Mouse (Mus musculus): Measurements from ENCODE around the gene Eif3i. TPM values are rescaled to one million over a fixed set of nuclear protein-coding genes. Genes with fewer than 3 reads are reported as not detected.

Gene Eif3i
- polyA plus RNA-seq, 1 experiment from 2014 or later, result 284 TPM

DNA sequence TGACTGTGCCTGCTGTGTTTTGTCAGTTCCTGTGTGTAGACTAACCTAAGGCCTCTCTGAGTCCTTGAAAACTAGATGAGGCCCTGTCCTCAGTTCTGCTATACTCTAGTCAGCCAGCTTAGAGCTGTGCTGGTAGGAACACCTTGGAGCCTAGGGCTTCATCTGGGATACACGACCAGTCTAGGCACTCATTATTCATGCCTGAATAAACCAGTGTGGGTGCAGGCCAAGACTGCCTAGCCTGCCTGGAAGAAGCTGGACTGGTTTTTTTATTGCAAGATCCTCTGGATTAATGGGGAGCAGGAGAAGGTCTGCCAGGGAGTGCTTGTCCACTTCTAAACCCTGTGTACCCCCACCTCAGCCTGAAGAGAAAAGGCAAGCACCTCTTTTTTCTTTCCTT lies 13.5 kb downstream of the Eif3i start:
- H3K27ac ChIP-seq (replicated peaks; ENCODE audit: low read depth, low read length), result no peak overlapping the region
- ATAC-seq (replicated peaks; ENCODE audit: insufficient number of reproducible peaks, low FRiP score, low TSS enrichment, low read depth), result no peak
- H3K4me1 ChIP-seq (ENCODE audit: control insufficient read depth, insufficient read depth, low read length), result no peaks in the 10 kb centered on the region

DNA sequence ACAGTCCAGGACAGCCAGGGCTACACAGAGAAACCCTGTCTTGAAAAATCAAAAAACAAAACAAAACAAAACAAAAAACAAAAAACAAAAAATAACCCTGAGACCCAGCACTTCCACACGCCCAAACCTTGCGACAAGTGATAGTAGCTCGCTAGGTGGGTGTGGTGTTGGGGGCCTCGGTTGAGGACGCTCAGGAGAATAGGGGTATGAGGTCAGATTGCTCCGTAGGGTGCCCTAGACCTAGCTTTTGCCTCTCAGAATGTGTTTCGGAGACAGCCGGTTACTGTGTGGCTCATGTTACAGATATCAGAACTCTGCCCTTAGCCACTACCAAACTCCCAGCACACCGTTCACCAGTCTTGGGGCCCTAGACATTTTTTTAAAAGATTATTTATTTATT lies 14.7 kb downstream of the Eif3i start:
- Histone ChIP-seq H3K9me3 (replicated peaks; ENCODE audit: control insufficient read depth, low read length) (no peaks in the 10 kb centered on the region), H3K4me1 (ENCODE audit: control insufficient read depth, insufficient read depth, low read length) (no peaks in the 10 kb centered on the region), H3K4me2 (ENCODE audit: low read depth, low read length) (peak overlapping the region; percentile 77; the same call in 1 of the 2 replicates), H3K27me3 (ENCODE audit: control insufficient read depth, insufficient read depth, low read length) (no peaks in the 10 kb centered on the region), H3K36me3 (replicated peaks; ENCODE audit: control insufficient read depth, insufficient read depth, low read depth, low read length) (no peaks in the 10 kb centered on the region), H3K27ac (replicated peaks; ENCODE audit: low read depth, low read length) (no peak overlapping the region), H3K4me3 (ENCODE audit: low read depth, low read length) (no peak overlapping the region), H3K9ac (replicated peaks; ENCODE audit: low read length) (no peak overlapping the region)
- DNase-seq (ENCODE audit: low spot score) (no peak), ATAC-seq (replicated peaks; ENCODE audit: insufficient number of reproducible peaks, low FRiP score, low TSS enrichment, low read depth) (0 out of 2 replicates have a peak, but pooled peaks have one; percentile 30)
- WGBS, result 67% methylated on average over 9 of the region's 9 CpGs

More for the DNA sequence above, 13.5 kb downstream of the Eif3i start:
- WGBS, result 48% methylated on average over 1 of the region's 1 CpGs
- peaks cover 4% of the 10 kb centered on the region for H3K36me3 ChIP-seq (replicated peaks; ENCODE audit: control insufficient read depth, insufficient read depth, low read depth, low read length)
- H3K9me3 ChIP-seq (replicated peaks; ENCODE audit: control insufficient read depth, low read length), result no peaks in the 10 kb centered on the region
- H3K27me3 ChIP-seq (ENCODE audit: control insufficient read depth, insufficient read depth, low read length), result no peaks in the 10 kb centered on the region
- no peak overlapping the region for H3K4me2 ChIP-seq (ENCODE audit: low read depth, low read length)
- no peak overlapping the region for H3K9ac ChIP-seq (replicated peaks; ENCODE audit: low read length)
- no peak overlapping the region for H3K4me3 ChIP-seq (ENCODE audit: low read depth, low read length)
- no peak for DNase-seq (ENCODE audit: low spot score)

DNA sequence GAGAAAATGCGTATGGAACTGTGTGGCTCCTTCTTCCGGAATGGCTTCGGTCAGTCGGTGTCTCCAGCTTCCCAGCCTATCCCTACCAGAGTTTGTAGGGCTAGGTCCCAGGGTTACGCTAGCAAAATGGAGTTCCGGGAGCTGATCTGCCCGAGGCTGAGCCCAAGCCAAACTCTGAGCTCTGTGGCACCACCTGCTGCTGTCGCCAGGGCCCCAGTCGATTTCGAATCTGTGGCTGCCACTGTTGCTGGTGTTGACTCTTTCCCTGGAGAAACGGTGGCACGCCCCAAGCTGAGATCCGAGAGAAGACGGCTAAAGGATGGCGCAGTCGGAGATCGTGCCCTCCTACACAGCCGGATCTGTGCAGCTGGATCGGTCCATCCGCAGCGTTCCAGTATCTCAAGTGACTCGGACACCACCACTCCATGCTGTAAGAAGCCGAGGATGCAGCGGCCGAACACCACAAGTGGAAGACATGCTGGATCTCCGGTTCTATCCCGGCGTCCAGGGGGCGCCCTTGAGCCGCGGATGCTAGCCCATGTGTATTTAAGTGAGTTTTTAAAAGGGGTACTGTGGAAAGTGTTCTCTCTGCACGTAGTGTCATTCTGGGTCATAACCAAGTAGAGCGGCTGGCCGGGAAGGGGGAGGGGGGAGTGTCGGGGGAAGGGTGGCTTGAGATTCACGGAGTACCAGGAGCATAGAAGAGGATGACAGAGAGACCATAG lies 15.4 kb downstream of the Eif3i start:
- DNase-seq (ENCODE audit: low spot score), result peak; percentile 85
- H3K9me3 ChIP-seq (replicated peaks; ENCODE audit: control insufficient read depth, low read length), result no peaks in the 10 kb centered on the region
- 2% methylated on average over 36 of the region's 36 CpGs for WGBS
- no peaks in the 10 kb centered on the region for H3K27me3 ChIP-seq (ENCODE audit: control insufficient read depth, insufficient read depth, low read length)
- H3K36me3 ChIP-seq (replicated peaks; ENCODE audit: control insufficient read depth, insufficient read depth, low read depth, low read length), result no peaks in the 10 kb centered on the region
- no peak overlapping the region for H3K27ac ChIP-seq (replicated peaks; ENCODE audit: low read depth, low read length)
- ATAC-seq (replicated peaks; ENCODE audit: insufficient number of reproducible peaks, low FRiP score, low TSS enrichment, low read depth), result peak; percentile 63; the same call in 1 of the 2 replicates
- H3K4me2 ChIP-seq (ENCODE audit: low read depth, low read length), result peak overlapping the region; percentile 77
- H3K4me3 ChIP-seq (ENCODE audit: low read depth, low read length), result peak overlapping the region; percentile 41
- H3K9ac ChIP-seq (replicated peaks; ENCODE audit: low read length), result peak overlapping the region; percentile 62
- H3K4me1 ChIP-seq (ENCODE audit: control insufficient read depth, insufficient read depth, low read length), result no peaks in the 10 kb centered on the region

DNA sequence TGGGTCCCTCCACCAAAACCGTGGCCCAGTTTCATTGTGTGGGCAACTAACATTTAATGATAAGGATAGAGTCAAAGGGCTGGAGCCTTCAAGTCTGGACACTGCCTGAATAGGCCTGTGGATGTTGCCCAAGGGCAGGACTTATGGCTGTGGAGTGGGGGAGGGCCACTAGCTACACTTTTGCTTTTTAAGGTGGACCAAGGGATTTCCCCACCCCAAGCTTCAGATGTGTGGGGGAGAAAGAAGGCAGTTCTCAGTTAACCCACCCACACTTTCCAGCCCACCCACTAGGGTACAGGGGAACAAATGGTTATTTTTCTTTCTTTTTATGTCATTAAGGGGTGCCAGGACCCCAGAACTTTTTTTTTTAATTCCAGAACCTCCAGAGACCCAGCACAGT lies 16.1 kb downstream of the Eif3i start:
- H3K27ac ChIP-seq (replicated peaks; ENCODE audit: low read depth, low read length), result no peak overlapping the region
- H3K4me3 ChIP-seq (ENCODE audit: low read depth, low read length), result no peak overlapping the region; the same call in 1 of the 2 replicates
- WGBS, result 50% methylated on average over 1 of the region's 1 CpGs
- no peaks in the 10 kb centered on the region for H3K36me3 ChIP-seq (replicated peaks; ENCODE audit: control insufficient read depth, insufficient read depth, low read depth, low read length)
- H3K4me1 ChIP-seq (ENCODE audit: control insufficient read depth, insufficient read depth, low read length), result no peaks in the 10 kb centered on the region
- H3K9ac ChIP-seq (replicated peaks; ENCODE audit: low read length), result no peak overlapping the region; the same call in 1 of the 2 replicates
- no peak overlapping the region for H3K4me2 ChIP-seq (ENCODE audit: low read depth, low read length)
- DNase-seq (ENCODE audit: low spot score) (no peak), ATAC-seq (replicated peaks; ENCODE audit: insufficient number of reproducible peaks, low FRiP score, low TSS enrichment, low read depth) (no peak)
- H3K9me3 ChIP-seq (replicated peaks; ENCODE audit: control insufficient read depth, low read length), result no peaks in the 10 kb centered on the region
- H3K27me3 ChIP-seq (ENCODE audit: control insufficient read depth, insufficient read depth, low read length), result no peaks in the 10 kb centered on the region

DNA sequence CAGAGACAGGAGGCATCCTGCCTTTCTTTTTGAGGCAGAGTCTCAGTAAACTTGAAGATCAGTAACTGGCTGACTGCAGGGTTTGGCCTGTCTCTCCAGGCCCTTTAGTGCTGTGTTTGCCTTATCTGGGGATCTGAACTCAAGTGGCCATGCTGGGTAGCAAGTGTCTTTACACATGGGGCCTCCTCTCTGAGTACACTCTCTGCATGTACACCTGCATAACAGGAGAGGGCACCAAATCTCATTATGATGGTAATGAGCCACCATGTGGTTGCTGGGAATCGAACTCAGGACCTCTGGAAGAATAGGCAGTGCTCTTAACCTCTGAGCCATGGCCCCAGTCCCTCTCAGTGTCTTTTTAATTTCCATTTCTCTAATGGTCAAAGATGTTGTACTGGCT lies 18.2 kb downstream of the Eif3i start:
- WGBS, result 94% methylated on average over 1 of the region's 1 CpGs
- Histone ChIP-seq H3K9me3 (replicated peaks; ENCODE audit: control insufficient read depth, low read length) (no peaks in the 10 kb centered on the region), H3K27me3 (ENCODE audit: control insufficient read depth, insufficient read depth, low read length) (no peaks in the 10 kb centered on the region), H3K4me3 (ENCODE audit: low read depth, low read length) (no peak overlapping the region), H3K4me1 (ENCODE audit: control insufficient read depth, insufficient read depth, low read length) (no peaks in the 10 kb centered on the region), H3K9ac (replicated peaks; ENCODE audit: low read length) (no peak overlapping the region), H3K36me3 (replicated peaks; ENCODE audit: control insufficient read depth, insufficient read depth, low read depth, low read length) (no peaks in the 10 kb centered on the region), H3K4me2 (ENCODE audit: low read depth, low read length) (no peak overlapping the region), H3K27ac (replicated peaks; ENCODE audit: low read depth, low read length) (no peak overlapping the region)
- DNase-seq (ENCODE audit: low spot score), result no peak
- no peak for ATAC-seq (replicated peaks; ENCODE audit: insufficient number of reproducible peaks, low FRiP score, low TSS enrichment, low read depth)

DNA sequence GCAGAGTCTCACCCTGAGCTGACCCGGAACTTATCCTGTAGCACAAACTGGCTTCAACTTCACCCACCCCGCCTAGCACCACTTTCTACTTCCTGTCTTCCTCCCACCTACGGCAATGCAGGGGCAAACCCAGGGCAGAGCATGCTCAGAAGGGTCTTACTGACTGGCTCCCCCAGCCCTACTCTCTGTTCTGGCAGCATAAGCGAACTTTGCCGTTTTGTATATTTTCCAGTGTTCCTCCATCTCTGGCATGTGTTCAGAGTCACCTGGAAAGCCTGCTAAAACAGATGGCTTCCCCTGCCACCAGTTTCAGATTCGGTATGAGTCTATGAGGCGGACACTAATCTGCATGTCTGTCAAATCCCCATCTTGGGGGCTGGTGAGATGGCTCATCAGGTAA lies 20.1 kb downstream of the Eif3i start:
- no peaks in the 10 kb centered on the region for H3K36me3 ChIP-seq (replicated peaks; ENCODE audit: control insufficient read depth, insufficient read depth, low read depth, low read length)
- no peaks in the 10 kb centered on the region for H3K9me3 ChIP-seq (replicated peaks; ENCODE audit: control insufficient read depth, low read length)
- no peak overlapping the region for H3K4me3 ChIP-seq (ENCODE audit: low read depth, low read length)
- no peaks in the 10 kb centered on the region for H3K27me3 ChIP-seq (ENCODE audit: control insufficient read depth, insufficient read depth, low read length)
- no peak for ATAC-seq (replicated peaks; ENCODE audit: insufficient number of reproducible peaks, low FRiP score, low TSS enrichment, low read depth)
- no peak overlapping the region for H3K4me2 ChIP-seq (ENCODE audit: low read depth, low read length)
- 73% methylated on average over 7 of the region's 7 CpGs for WGBS
- H3K4me1 ChIP-seq (ENCODE audit: control insufficient read depth, insufficient read depth, low read length), result no peaks in the 10 kb centered on the region
- H3K9ac ChIP-seq (replicated peaks; ENCODE audit: low read length), result no peak overlapping the region
- no peak overlapping the region for H3K27ac ChIP-seq (replicated peaks; ENCODE audit: low read depth, low read length)
- no peak for DNase-seq (ENCODE audit: low spot score)

DNA sequence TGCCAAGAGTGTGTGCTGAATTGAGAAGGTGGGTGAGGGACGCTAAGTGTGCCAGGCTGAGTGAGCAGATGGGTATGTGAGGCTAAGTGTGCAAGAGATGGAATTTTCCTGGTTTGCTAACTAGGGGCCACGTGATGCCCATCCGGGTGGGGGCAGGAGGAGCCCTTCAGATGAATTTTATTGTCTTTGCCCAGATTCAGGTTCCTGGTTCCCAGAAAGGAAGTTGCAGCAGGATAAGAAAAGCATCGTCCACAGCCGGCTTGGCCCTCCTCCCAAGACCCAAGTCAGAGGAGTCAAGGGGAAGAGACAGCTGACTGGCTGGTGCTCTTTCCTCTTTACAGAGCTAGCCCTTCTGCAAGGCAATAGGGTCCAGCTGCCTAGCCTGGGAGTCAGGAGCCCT lies 22.0 kb downstream of the Eif3i start, which contains the start of gene Fam167b:
Gene Fam167b, minus strand, starts transcription at position 84 of the 400 bp plus-strand sequence.
- Histone ChIP-seq H3K4me2 (ENCODE audit: low read depth, low read length) (no peak within 1 kb of the TSS), H3K9me3 (replicated peaks; ENCODE audit: control insufficient read depth, low read length) (no peaks in the 10 kb centered on the region), H3K4me3 (ENCODE audit: low read depth, low read length) (no peak within 1 kb of the TSS), H3K36me3 (replicated peaks; ENCODE audit: control insufficient read depth, insufficient read depth, low read depth, low read length) (no peaks in the 10 kb centered on the region), H3K9ac (replicated peaks; ENCODE audit: low read length) (no peak within 1 kb of the TSS), H3K27ac (replicated peaks; ENCODE audit: low read depth, low read length) (no peak within 1 kb of the TSS), H3K27me3 (ENCODE audit: control insufficient read depth, insufficient read depth, low read length) (no peaks in the 10 kb centered on the region), H3K4me1 (ENCODE audit: control insufficient read depth, insufficient read depth, low read length) (no peaks in the 10 kb centered on the region)
- ATAC-seq (replicated peaks; ENCODE audit: insufficient number of reproducible peaks, low FRiP score, low TSS enrichment, low read depth), result no peak
- 88% methylated on average over 5 of the region's 5 CpGs for WGBS
- no peak for DNase-seq (ENCODE audit: low spot score)

DNA sequence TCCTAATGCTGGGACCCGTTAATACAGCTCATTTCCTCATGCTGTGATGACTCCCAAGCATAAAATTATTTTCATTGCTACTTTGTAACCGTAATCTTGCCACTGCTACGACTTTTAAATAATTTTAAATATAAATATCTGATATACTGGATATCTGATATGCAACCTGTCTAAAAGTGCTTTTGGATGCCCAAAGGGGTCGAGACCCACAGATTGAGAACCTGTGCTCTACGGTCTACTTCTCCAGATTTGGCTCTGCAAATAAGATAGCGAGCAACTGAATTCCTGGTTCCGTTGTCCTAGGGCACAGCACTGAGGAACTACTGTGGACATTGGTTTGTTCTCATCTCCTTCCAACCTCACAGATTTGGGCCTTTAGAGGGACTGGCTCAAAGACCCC lies 22.8 kb downstream of the Eif3i start:
- DNase-seq (ENCODE audit: low spot score) (no peak), ATAC-seq (replicated peaks; ENCODE audit: insufficient number of reproducible peaks, low FRiP score, low TSS enrichment, low read depth) (no peak)
- no peak overlapping the region for H3K27ac ChIP-seq (replicated peaks; ENCODE audit: low read depth, low read length)
- H3K9ac ChIP-seq (replicated peaks; ENCODE audit: low read length), result no peak overlapping the region
- WGBS, result 84% methylated on average over 7 of the region's 7 CpGs
- no peaks in the 10 kb centered on the region for H3K9me3 ChIP-seq (replicated peaks; ENCODE audit: control insufficient read depth, low read length)
- H3K36me3 ChIP-seq (replicated peaks; ENCODE audit: control insufficient read depth, insufficient read depth, low read depth, low read length), result no peaks in the 10 kb centered on the region
- no peak overlapping the region for H3K4me2 ChIP-seq (ENCODE audit: low read depth, low read length)
- no peaks in the 10 kb centered on the region for H3K27me3 ChIP-seq (ENCODE audit: control insufficient read depth, insufficient read depth, low read length)
- H3K4me3 ChIP-seq (ENCODE audit: low read depth, low read length), result no peak overlapping the region
- no peaks in the 10 kb centered on the region for H3K4me1 ChIP-seq (ENCODE audit: control insufficient read depth, insufficient read depth, low read length)

All from embryonic facial prominence, embryonic 11.5 days (tissue).